Mouse (Mus musculus) cerebellum, adult 9-11 months (tissue): ENCODE data around the gene Dctn1.

Source experiments
- DNase-seq: peaks from one replicate; pipeline ENCODE4 v3.0.0; 2022

Dctn1 gene

DNA sequence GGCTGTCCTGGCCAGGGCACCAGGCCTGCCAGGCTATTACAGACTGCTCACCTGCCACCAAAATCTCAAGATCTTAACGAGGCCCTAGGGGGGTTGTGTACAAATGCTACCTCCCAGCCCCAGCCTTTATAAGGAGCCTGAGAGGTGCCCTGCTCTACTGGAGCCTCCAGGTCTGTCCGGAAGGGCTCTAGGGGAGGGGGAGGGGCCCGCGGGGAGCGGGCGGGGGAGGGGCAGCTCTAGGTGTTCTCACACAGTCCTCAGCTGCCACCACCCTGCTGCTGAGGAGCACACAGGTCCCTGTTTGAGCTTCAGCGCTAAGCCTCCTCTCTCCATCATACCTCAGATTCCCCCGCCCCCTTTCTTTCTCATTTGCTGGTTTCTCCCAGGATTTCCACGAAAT, 71.4 kb downstream of the Dctn1 start:
- DNase-seq = no peak

DNA sequence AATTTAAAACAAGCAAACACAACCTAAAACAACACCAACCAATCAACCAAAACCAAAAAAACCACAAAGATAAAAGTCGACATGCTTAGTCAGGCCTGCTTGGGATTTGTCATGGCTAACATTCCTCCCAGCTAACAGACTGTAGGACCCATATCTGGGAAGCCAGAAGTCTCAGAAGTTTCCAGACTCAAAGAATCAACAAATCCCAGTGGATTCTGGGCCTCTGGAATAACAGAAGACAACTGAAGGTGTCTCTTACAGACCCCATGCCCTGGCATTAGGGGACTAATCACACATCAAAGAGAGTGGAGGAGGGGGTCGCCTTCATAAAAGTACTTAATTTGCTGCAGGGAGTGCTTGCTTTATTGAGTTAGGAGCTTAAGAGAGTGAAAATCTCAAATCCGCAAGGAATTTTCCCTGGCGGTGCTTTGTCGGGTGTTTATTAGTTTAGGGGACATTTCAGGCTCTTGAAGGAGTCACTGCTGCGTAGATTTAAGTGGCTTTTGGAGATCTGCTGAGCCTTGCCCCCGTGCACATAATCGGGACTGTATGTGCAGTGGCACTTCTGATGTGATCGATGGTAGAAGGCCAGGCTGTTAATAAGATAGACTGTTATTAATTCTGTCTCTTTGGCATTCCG, 78.8 kb downstream of the Dctn1 start:
- no peak for DNase-seq

- peak; percentile 44 for DNase-seq
Observed at GRCm38 (mm10) chr6:83245134-83245533, 79.4 kb downstream of the Dctn1 start.

GRCm38 (mm10) chr6:83245997-83246396, 80.3 kb downstream of the Dctn1 start:
- no peak for DNase-seq

DNA sequence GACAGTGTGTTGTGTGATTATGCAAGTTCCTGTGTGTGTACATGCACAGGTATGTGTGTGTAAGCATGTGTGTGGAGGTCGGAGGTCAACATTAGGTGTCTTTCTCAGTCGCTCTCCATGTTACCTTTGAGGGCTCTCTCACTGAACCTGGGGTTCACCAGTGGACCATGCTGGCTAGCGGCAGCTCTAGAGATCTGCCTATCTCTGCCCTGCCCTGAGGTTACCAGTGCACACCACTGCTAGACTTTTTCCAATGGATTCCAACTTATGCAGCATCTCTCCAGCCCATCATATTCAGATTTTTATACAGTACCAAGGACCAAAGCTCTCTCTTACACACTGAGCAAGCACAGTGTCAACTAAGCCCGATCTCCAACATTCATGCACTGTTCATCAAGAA, 81.0 kb downstream of the Dctn1 start:
- DNase-seq = no peak

DNA sequence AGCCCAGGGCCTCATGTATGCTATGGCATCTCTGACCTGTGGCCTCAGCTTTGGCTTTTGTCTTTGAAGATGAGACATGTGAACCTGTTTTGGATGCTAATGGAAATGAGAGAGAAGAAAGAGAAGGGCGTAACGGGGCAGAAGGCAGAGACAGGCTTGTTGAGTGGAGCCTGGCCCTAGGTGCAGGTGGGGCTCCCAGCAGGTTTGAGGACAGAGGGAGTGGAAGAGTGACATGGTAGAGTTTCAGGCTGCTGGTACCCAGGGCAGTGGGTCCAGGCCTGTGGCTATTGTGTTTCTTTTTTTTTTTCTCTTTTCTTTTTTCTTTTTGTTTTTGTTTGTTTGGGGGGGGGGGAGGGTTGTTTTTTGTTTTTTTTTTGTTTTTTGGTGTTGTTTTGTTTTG, 81.4 kb downstream of the Dctn1 start:
- no peak for DNase-seq
